Mouse (Mus musculus): ENCODE measurements around the gene Armc7. TPM values are rescaled to one million over a fixed set of nuclear protein-coding genes. Genes with fewer than 3 reads are reported as not detected.

Armc7 gene
- total and polyA plus RNA-seq, 3 experiments, result 7.5 to 12.5 (median 8.7) TPM

DNA sequence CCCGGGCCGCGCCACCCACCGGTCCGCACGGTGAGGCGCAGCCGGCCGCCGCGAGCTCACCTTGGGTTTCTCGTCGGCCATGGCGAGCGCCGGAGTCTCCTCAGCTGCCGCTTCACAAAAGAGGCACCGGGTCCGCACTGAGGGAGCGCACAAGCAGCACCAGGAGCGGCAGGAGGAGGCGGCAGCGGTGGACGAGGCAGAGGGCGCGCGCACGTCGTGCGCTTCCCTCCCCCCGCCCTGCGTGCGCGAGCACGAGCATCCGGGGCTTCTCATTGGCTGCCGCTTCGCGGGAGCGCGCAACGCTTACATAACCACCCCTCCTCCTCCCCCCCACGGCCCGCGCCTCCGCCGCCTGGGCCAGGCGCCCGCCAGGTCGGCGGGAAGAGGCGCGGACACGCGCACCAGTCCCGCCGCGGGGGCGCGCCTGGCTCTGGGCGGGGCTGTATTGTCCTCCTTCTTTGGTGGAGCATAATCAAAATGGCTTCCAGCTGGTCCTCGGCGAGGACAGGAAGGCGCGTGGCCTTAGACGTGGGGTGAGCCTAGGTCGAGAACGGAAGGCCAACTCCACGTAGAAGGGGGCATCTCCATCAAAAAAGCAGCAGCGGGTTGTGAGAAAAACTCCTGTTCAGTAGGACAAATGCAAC lies 60.7 kb downstream of the Armc7 start, which contains the start of gene Sumo2:
TSS of gene Sumo2 (minus strand) at position 239 of the 644 bp plus-strand sequence.
- DNase-seq (ENCODE audit: extremely low read depth), result peak; percentile 96
- peaks cover 46% of the 10 kb centered on the region for H3K79me2 ChIP-seq (replicated peaks; ENCODE audit: control insufficient read depth, extremely low read depth, insufficient read depth, poor library complexity, severe bottlenecking)
- peaks cover 21 to 32% of the 10 kb centered on the region in 2 experiments for H3K36me3 ChIP-seq (replicated peaks in 1 of 2; ENCODE audit: control insufficient read depth in 1 of 2, insufficient read depth in 1 of 2, low read length in 1 of 2)
- peak within 1 kb of the TSS; percentile 82 to 96 (median 84) for H3K4me3 ChIP-seq (replicated peaks in 1 of 3; ENCODE audit: low read depth in 2 of 3, low read length in 2 of 3, poor library complexity in 1 of 3)
- dilution Hi-C loops (cut with MboI; ENCODE audit: extremely low pct_ligation_motif_present, extremely low pct_unique_long_range_greater_than_20kb, low sequenced_read_pairs) (no loop called here), in situ Hi-C loops (cut with MboI; ENCODE audit: low pct_ligation_motif_present, low pct_unique_long_range_greater_than_20kb, low sequenced_read_pairs) (no loop called here)
- no peaks in the 10 kb centered on the region for H3K27me3 ChIP-seq (replicated peaks)
- H3K9ac ChIP-seq (ENCODE audit: insufficient read depth, low read depth), result peak within 1 kb of the TSS; percentile 97
- peaks cover 9 to 46% of the 10 kb centered on the region in 2 experiments; a peak in 3 of 4 replicates for H3K4me1 ChIP-seq (ENCODE audit: control insufficient read depth in 1 of 2, insufficient read depth in 2 of 2)
- no peaks in the 10 kb centered on the region for H3K9me3 ChIP-seq (replicated peaks; ENCODE audit: low read length)
- peak within 1 kb of the TSS; percentile 97 for H3K4me2 ChIP-seq (ENCODE audit: insufficient read depth, low read depth, poor library complexity, severe bottlenecking)
- TF ChIP-seq USF2 (conservative IDR thresholded peaks at IDR 0.05; ENCODE audit: low read depth, low read length) (no peak), ZNF384 (IDR thresholded peaks at IDR 0.05; ENCODE audit: low read depth, low read length) (no peak), SIN3A (IDR thresholded peaks at IDR 0.05; ENCODE audit: low read length) (no peak; the same call in 1 of the 2 replicates), MEF2A (IDR thresholded peaks at IDR 0.05; ENCODE audit: borderline replicate concordance, low read depth, low read length) (no peak), TCF12 (IDR thresholded peaks at IDR 0.05; ENCODE audit: low read depth, low read length) (peak; percentile 71), UBTF (IDR thresholded peaks at IDR 0.05; ENCODE audit: low read depth, low read length) (0 out of 2 replicates have a peak, but pooled peaks have one; percentile 19), HCFC1 (IDR thresholded peaks at IDR 0.05; ENCODE audit: low read depth, low read length) (peak; percentile 54), JUN (IDR thresholded peaks at IDR 0.05; ENCODE audit: insufficient read depth, low read depth, low read length) (no peak), CHD1 (IDR thresholded peaks at IDR 0.05; ENCODE audit: low read depth, low read length) (no peak), JUND (conservative IDR thresholded peaks at IDR 0.05; ENCODE audit: low read depth, low read length) (no peak), ZKSCAN1 (IDR thresholded peaks at IDR 0.05; ENCODE audit: borderline replicate concordance, low read depth, low read length) (no peak), MYC (IDR thresholded peaks at IDR 0.05; ENCODE audit: low read depth, low read length) (no peak), POLR2AphosphoS2 (IDR thresholded peaks at IDR 0.05; ENCODE audit: low read depth, low read length) (no peak), NRF1 (IDR thresholded peaks at IDR 0.05; ENCODE audit: low read depth, low read length) (peak; percentile 55; the same call in 1 of the 2 replicates), ELF1 (IDR thresholded peaks at IDR 0.05; ENCODE audit: low read depth, low read length) (peak; percentile 37; the same call in 1 of the 2 replicates), TBP (conservative IDR thresholded peaks at IDR 0.05; ENCODE audit: low read depth, low read length) (peak; percentile 76), MAX (IDR thresholded peaks at IDR 0.05; ENCODE audit: low read length) (peak; percentile 85), ZC3H11A (IDR thresholded peaks at IDR 0.05; ENCODE audit: low read depth, low read length) (no peak), IRF4 (IDR thresholded peaks at IDR 0.05; ENCODE audit: low read depth, low read length) (0 out of 2 replicates have a peak, but pooled peaks have one; percentile 47), ETS1 (conservative IDR thresholded peaks at IDR 0.05; ENCODE audit: low read depth, low read length) (no peak), ZMIZ1 (IDR thresholded peaks at IDR 0.05; ENCODE audit: low read depth, low read length) (no peak; the same call in 1 of the 2 replicates), MAFK (IDR thresholded peaks at IDR 0.05; ENCODE audit: insufficient replicate concordance, low read length) (no peak), MAZ (IDR thresholded peaks at IDR 0.05; ENCODE audit: low read depth, low read length) (peak; percentile 98), KAT2A (IDR thresholded peaks at IDR 0.05; ENCODE audit: insufficient replicate concordance, low read length) (no peak), CTCF (conservative IDR thresholded peaks at IDR 0.05 in 1 of 2, IDR thresholded peaks at IDR 0.05 in 1 of 2; ENCODE audit: low read depth in 2 of 2, low read length in 2 of 2) (no peak), BHLHE40 (IDR thresholded peaks at IDR 0.05; ENCODE audit: low read depth, low read length) (no peak), EP300 (IDR thresholded peaks at IDR 0.05; ENCODE audit: low read length) (no peak), CHD2 (IDR thresholded peaks at IDR 0.05; ENCODE audit: low read length) (peak; percentile 23; the same call in 1 of the 2 replicates), MXI1 (IDR thresholded peaks at IDR 0.05; ENCODE audit: low read depth, low read length) (no peak), USF1 (IDR thresholded peaks at IDR 0.05; ENCODE audit: low read depth, low read length) (no peak), POLR2A (IDR thresholded peaks at IDR 0.05; ENCODE audit: low read depth, low read length) (peak; percentile 75), E2F4 (IDR thresholded peaks at IDR 0.05; ENCODE audit: insufficient replicate concordance, low read depth, low read length) (0 out of 2 replicates have a peak, but pooled peaks have one; percentile 46), GABPA (IDR thresholded peaks at IDR 0.05; ENCODE audit: insufficient replicate concordance, low read depth, low read length) (peak; percentile 46; the same call in 1 of the 2 replicates), NELFE (IDR thresholded peaks at IDR 0.05; ENCODE audit: low read depth, low read length) (peak; percentile 72), RCOR1 (conservative IDR thresholded peaks at IDR 0.05; ENCODE audit: low read depth, low read length) (no peak), PAX5 (IDR thresholded peaks at IDR 0.05; ENCODE audit: low read length) (no peak), RAD21 (IDR thresholded peaks at IDR 0.05; ENCODE audit: low read depth, low read length) (no peak), SMC3 (IDR thresholded peaks at IDR 0.05; ENCODE audit: low read depth, low read length) (no peak)
- H3K27ac ChIP-seq (ENCODE audit: insufficient read depth, low read depth), result peak within 1 kb of the TSS; percentile 94
